Mouse (Mus musculus) liver, embryonic 14.5 days (tissue): ENCODE data around the gene Abcf1. TPM values are rescaled to one million over a fixed set of nuclear protein-coding genes. Genes with fewer than 3 reads are reported as not detected.
"Not testable (repeated sequence)": the region's sequence is repeated elsewhere in the genome, so short reads cannot be mapped to it uniquely, and the experiment has no call there.

Source experiments
- ATAC-seq: fragments of 200-750 bp; cut with Nextera tagmentation; 2 replicates; pipeline ENCODE4 v1.8.0; 2017; ENCODE audit warnings: moderate number of reproducible peaks, mild to moderate bottlenecking, moderate library complexity; ENCODE audit not compliant: insufficient read depth
- DNase-seq, 3 experiments: peaks; one replicate each; pipeline ENCODE4 v3.0.0-alpha.2; 2012 to 2013; ENCODE audit warnings: low read depth in 3 of 3, low spot score in 3 of 3
- H3K27ac ChIP-seq: fragments of 300-500 bp; sonication (generic); 2 replicates; pipeline ENCODE4 v1.5.1; 2014; ENCODE audit warnings: moderate library complexity, mild to moderate bottlenecking, control low read depth, inconsistent platforms
- H3K27me3 ChIP-seq: fragments of 300-500 bp; sonication (generic); 2 replicates; pipeline ENCODE4 v1.6.1; 2014; ENCODE audit warnings: mild to moderate bottlenecking, low read length, moderate library complexity; ENCODE audit not compliant: control insufficient read depth, insufficient read depth
- H3K36me3 ChIP-seq: fragments of 300-500 bp; sonication (generic); replicated peaks from 2 replicates; pipeline ENCODE4 v1.6.1; 2014; ENCODE audit warnings: low read depth; ENCODE audit not compliant: control insufficient read depth, insufficient read depth
- H3K4me1 ChIP-seq, 2 experiments: fragments of 200-500 bp in 1 of 2; fragments of 300-500 bp in 1 of 2; sonication (generic) in 1 of 2; replicated peaks; 2 replicates each; pipeline ENCODE4 v1.6.1; 2012 to 2014; ENCODE audit warnings: antibody characterized with exemption in 1 of 2, inconsistent platforms in 1 of 2, low read length in 1 of 2; ENCODE audit not compliant: control insufficient read depth in 2 of 2, insufficient read depth in 2 of 2
- H3K4me2 ChIP-seq: fragments of 300-500 bp; sonication (generic); 2 replicates; pipeline ENCODE4 v1.6.1; 2014; ENCODE audit warnings: low read depth, mild to moderate bottlenecking, control low read depth, moderate library complexity
- H3K4me3 ChIP-seq, 2 experiments: fragments of 200-500 bp in 1 of 2; fragments of 300-500 bp in 1 of 2; sonication (generic) in 1 of 2; 2 replicates each; pipeline ENCODE4 v1.5.1; 2012 to 2014; ENCODE audit warnings: low read depth in 2 of 2, low read length in 2 of 2, mild to moderate bottlenecking in 2 of 2, control low read depth in 1 of 2, inconsistent platforms in 1 of 2, moderate library complexity in 1 of 2; ENCODE audit not compliant: insufficient read depth in 1 of 2
- H3K9ac ChIP-seq: fragments of 300-500 bp; sonication (generic); replicated peaks from 2 replicates; pipeline ENCODE4 v1.6.1; 2014; ENCODE audit warnings: mild to moderate bottlenecking, control low read depth, moderate library complexity
- H3K9me3 ChIP-seq: fragments of 300-500 bp; sonication (generic); 2 replicates; pipeline ENCODE4 v1.6.1; 2016; ENCODE audit warnings: low read length, mixed read lengths; ENCODE audit not compliant: control insufficient read depth
- CTCF ChIP-seq: IDR thresholded peaks from 2 replicates; pipeline ENCODE4 v1.5.1; 2016; ENCODE audit warnings: antibody characterized with exemption, low read depth, control low read depth
- EP300 ChIP-seq: IDR thresholded peaks from 2 replicates; pipeline ENCODE4 v1.6.1; 2016; ENCODE audit warnings: antibody characterized with exemption, low read depth
- WGBS: fragments of 180-500 bp; shearing (Covaris S2); extraction: QIAGEN DNeasy Blood & Tissue Kit; methylation state at CpG from one replicate; pipeline ENCODE4 v1.1.7; 2014; ENCODE audit not compliant: insufficient replicate concordance; 5-methylcytosine and 5-hydroxymethylcytosine counted together
- polyA plus RNA-seq, 2 experiments: library from polyadenylated mRNA; depleted of rRNA in 1 of 2; stranded (reverse) in 1 of 2; unstranded in 1 of 2; fragments of >200 nt; fragmentation: Nextera tagmentation in 1 of 2; extraction: Ambion mirVana in 1 of 2; gene quantifications; 2 replicates each; pipeline versions ENCODE4 v1.2.1 to v1.2.3; 2012 to 2014

Abcf1 gene
- 35.7 and 49.0 TPM in 2 replicates for polyA plus RNA-seq (2012; rRNA removed)
- 39.0 and 49.1 TPM in 2 replicates for polyA plus RNA-seq (2014; fragmentation: Nextera tagmentation; extraction: Ambion mirVana)

GRCm38 (mm10) chr17:35969418-35970389, at the start of gene Abcf1:
Abcf1 (minus strand) TSS chr17:35969761.
- under 1% methylated on average over 68 of the region's 68 CpGs for WGBS
- Histone ChIP-seq H3K9ac (peak within 1 kb of the TSS; percentile 85), H3K4me3 (peak within 1 kb of the TSS; percentile 77 to 88), H3K4me1 (peaks cover 13 to 15% of the 10 kb centered on the region in 2 experiments), H3K36me3 (peaks cover 8% of the 10 kb centered on the region; the same call in 1 of the 2 replicates), H3K4me2 (peak within 1 kb of the TSS; percentile 79), H3K27me3 (no peaks in the 10 kb centered on the region), H3K27ac (peak within 1 kb of the TSS; percentile 54), H3K9me3 (no peaks in the 10 kb centered on the region)
- TF ChIP-seq CTCF = no peak
- no peak for TF ChIP-seq EP300
- peak; percentile 93 for ATAC-seq
- DNase-seq = peak; percentile 94

GRCm38 (mm10) chr17:36018979-36019378, 49.4 kb upstream of the Abcf1 start:
- H3K4me3 ChIP-seq = peak overlapping the region; percentile 58 to 84
- H3K4me2 ChIP-seq = peak overlapping the region; percentile 59
- no peak for ATAC-seq
- 19% methylated on average over 2 of the region's 2 CpGs for WGBS
- H3K36me3 ChIP-seq = peaks cover 28% of the 10 kb centered on the region
- no peaks in the 10 kb centered on the region for H3K9me3 ChIP-seq
- TF ChIP-seq EP300 = no peak
- TF ChIP-seq CTCF = no peak
- no peaks in the 10 kb centered on the region for H3K27me3 ChIP-seq
- H3K4me1 ChIP-seq = peaks cover 26 to 40% of the 10 kb centered on the region in 2 experiments
- no peak for DNase-seq
- peak overlapping the region; percentile 70 for H3K27ac ChIP-seq
- H3K9ac ChIP-seq = peak overlapping the region; percentile 79

- TF ChIP-seq EP300 (no peak), CTCF (no peak)
- Histone ChIP-seq H3K36me3 (peaks cover 28% of the 10 kb centered on the region), H3K27me3 (no peaks in the 10 kb centered on the region), H3K4me1 (peaks cover 16 to 22% of the 10 kb centered on the region in 2 experiments), H3K27ac (no peak overlapping the region), H3K4me2 (no peak overlapping the region), H3K9me3 (no peaks in the 10 kb centered on the region), H3K9ac (no peak overlapping the region), H3K4me3 (no peak overlapping the region)
- ATAC-seq (no peak), DNase-seq (no peak)
- WGBS = 70% methylated on average over 5 of the region's 5 CpGs
Measured at GRCm38 (mm10) chr17:36017046-36017445, 47.5 kb upstream of the Abcf1 start.

GRCm38 (mm10) chr17:36014977-36015376, 45.4 kb upstream of the Abcf1 start:
- H3K36me3 ChIP-seq = peaks cover 28% of the 10 kb centered on the region
- H3K4me2 ChIP-seq = no peak overlapping the region
- H3K9me3 ChIP-seq = no peaks in the 10 kb centered on the region
- H3K27me3 ChIP-seq = no peaks in the 10 kb centered on the region
- no peak overlapping the region for H3K4me3 ChIP-seq
- no peak for ATAC-seq
- H3K27ac ChIP-seq = no peak overlapping the region
- H3K9ac ChIP-seq = no peak overlapping the region
- no peak for DNase-seq
- no peak for TF ChIP-seq EP300
- no peak for TF ChIP-seq CTCF
- H3K4me1 ChIP-seq = peaks cover 10% of the 10 kb centered on the region in 2 experiments
- 85% methylated on average over 5 of the region's 5 CpGs for WGBS

GRCm38 (mm10) chr17:36004409-36004808, 34.8 kb upstream of the Abcf1 start:
- ATAC-seq, H3K9ac ChIP-seq, DNase-seq, H3K27me3 ChIP-seq, H3K27ac ChIP-seq, H3K4me3 ChIP-seq, H3K4me2 ChIP-seq: not testable (repeated sequence)
- Histone ChIP-seq H3K36me3 (peaks cover 15% of the 10 kb centered on the region), H3K9me3 (peaks cover 22% of the 10 kb centered on the region), H3K4me1 (peaks cover 26 to 32% of the 10 kb centered on the region in 2 experiments)
- 92% methylated on average over 7 of the region's 7 CpGs for WGBS
